Mouse (Mus musculus) gastrocnemius, postnatal 36 days (tissue): ENCODE measurements around the gene Pip5k1a. TPM values are rescaled to one million over a fixed set of nuclear protein-coding genes. Genes with fewer than 3 reads are reported as not detected.
A peak's percentile ranks its signal among the peaks of the same experiment; 100 is the strongest.
"Not testable (repeated sequence)": the region's sequence is repeated elsewhere in the genome, so short reads cannot be mapped to it uniquely, and the experiment has no call there.

Source experiments
- DNase-seq, 2 experiments: peaks; one replicate each; pipeline ENCODE4 v3.0.0; 2022
- intact Hi-C: fragments of 180-260 bp; cut with DNase I; formaldehyde crosslinking; loops from one replicate; pipeline ENCODE4 v1.15.1; 2025
- long read RNA-seq, 2 experiments: library from polyadenylated mRNA; stranded (forward); transcript quantifications; one replicate each; pipeline ENCODE4 v2.0.0; 2021
- total RNA-seq, 2 experiments: library from RNA; stranded (reverse); gene quantifications; 2 replicates each; pipeline ENCODE4 v1.2.3; 2021

Pip5k1a gene
- total RNA-seq, result 10 to 100 TPM; 20.2 to 24.8 TPM
- long read RNA-seq, experiment 1, partial matches to known transcripts, result 1 of 92 reads
- long read RNA-seq, experiment 1, other reads (novel, unspliced or antisense), result 91 of 92 reads
- long read RNA-seq, experiment 2, partial matches to known transcripts, result 0 of 122 reads
- long read RNA-seq, experiment 2, other reads (novel, unspliced or antisense), result 122 of 122 reads

- DNase-seq, result peak; percentile 93 to 96
- intact Hi-C loops, result loop anchor here (5.0 kb wide), 2 partner anchors 34 to 54 kb away; no protein-coding TSS in a partner anchor
Measured at GRCm38 (mm10) chr3:95106338-95107117, at the start of gene Pip5k1a. Gene Pip5k1a (minus strand): TSS chr3:95106930.

GRCm38 (mm10) chr3:95153874-95154273 lies 47.1 kb upstream of the Pip5k1a start:
- no peak for DNase-seq

GRCm38 (mm10) chr3:95147924-95148323 lies 41.2 kb upstream of the Pip5k1a start:
- intact Hi-C loops, result loop anchor here (5.0 kb wide), 1 partner anchor 96 kb away; no protein-coding TSS in a partner anchor
- no peak for DNase-seq

More at GRCm38 (mm10) chr3:95153874-95154273, 47.1 kb upstream of the Pip5k1a start:
- intact Hi-C loops, result no loop called here

DNA sequence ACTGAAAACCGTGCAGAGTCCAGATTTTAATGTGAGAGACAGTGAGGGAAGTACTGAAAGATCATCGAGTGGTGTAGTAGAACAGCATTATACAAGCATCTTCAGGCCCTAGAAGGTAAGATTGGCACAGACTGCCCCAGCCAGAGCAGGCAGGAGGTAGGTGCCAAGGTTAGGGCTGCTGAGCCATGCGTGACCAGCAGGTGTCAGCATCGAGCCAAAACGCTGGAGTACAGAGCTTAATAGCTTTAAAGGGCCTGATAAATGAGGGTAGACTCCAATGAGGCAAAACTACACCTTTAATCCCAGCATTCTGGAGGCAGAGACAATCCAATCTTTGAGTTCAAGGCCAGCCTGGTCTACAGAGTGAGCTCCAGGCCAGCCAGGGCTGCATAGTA lies 35.9 kb upstream of the Pip5k1a start:
- intact Hi-C loops, result loop anchor here (5.0 kb wide), 2 partner anchors 75 to 120 kb away; partner anchors contain the start of gene Gabpb2
- DNase-seq, result peak; percentile 83 to 90

DNA sequence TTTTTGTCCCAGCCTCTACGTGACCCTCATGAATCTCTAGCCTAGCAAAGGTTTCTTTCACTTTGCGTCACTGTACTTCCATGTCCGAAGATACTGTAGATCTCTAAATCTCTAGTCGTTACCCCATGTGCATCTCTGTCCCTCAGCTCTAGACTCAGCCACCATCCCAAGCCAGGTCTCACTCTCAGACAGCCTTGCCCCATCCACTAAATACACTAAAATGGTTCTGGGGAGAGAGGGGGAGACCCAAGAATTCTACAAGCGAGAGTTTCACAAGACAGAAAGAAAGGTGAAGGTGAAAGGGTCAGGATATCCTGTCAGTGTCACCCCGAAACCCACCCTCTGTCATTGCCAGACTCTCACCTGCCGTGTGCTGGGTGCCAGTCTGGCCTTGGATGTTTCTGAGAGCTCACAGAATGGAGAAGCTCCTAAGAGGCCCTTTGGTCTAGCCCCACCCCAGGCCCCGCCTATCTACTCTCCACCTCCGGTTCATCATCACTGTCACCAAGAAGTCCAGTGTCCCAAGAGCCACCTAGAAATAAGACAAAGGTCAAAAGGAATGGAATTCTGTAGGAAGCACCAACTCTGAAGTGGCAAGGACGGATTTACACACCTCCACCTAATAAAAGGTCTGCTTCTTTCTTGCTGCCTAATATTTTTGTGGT lies 35.4 kb upstream of the Pip5k1a start, which contains the start of gene Tnfaip8l2:
Gene Tnfaip8l2 (minus strand): TSS at position 409 of the 665 bp plus-strand sequence.
- peak in 1 of 2 experiments; percentile 16 for DNase-seq

GRCm38 (mm10) chr3:95141474-95141873 lies 34.7 kb upstream of the Pip5k1a start:
- intact Hi-C loops, result loop anchor here (5.0 kb wide), 2 partner anchors 76 to 121 kb away; partner anchors contain the start of gene Gabpb2
- no peak for DNase-seq

More for the DNA sequence above, 35.4 kb upstream of the Pip5k1a start, which contains the start of gene Tnfaip8l2:
- intact Hi-C loops, result loop anchor here (5.0 kb wide), 2 partner anchors 75 to 120 kb away; partner anchors contain the start of gene Gabpb2

- no peak for DNase-seq
- intact Hi-C loops, result loop anchor here (5.0 kb wide), 2 partner anchors 77 to 122 kb away; partner anchors contain the start of gene Gabpb2
Measured at GRCm38 (mm10) chr3:95140795-95141194, 34.1 kb upstream of the Pip5k1a start.

- no peak for DNase-seq
- intact Hi-C loops, result loop anchor here (5.0 kb wide), 2 partner anchors 77 to 122 kb away; partner anchors contain the start of gene Gabpb2
Measured at GRCm38 (mm10) chr3:95140289-95140595, 33.5 kb upstream of the Pip5k1a start.

GRCm38 (mm10) chr3:95139586-95140288 lies 33.0 kb upstream of the Pip5k1a start:
- intact Hi-C loops, result loop anchor here (5.0 kb wide), 3 partner anchors 33 to 123 kb away; partner anchors contain the start of gene Gabpb2
- DNase-seq, result no peak

GRCm38 (mm10) chr3:95136336-95136735 lies 29.6 kb upstream of the Pip5k1a start:
- no peak for DNase-seq
- intact Hi-C loops, result loop anchor here (5.0 kb wide), 1 partner anchor 36 kb away; no protein-coding TSS in a partner anchor

- no peak for DNase-seq
- intact Hi-C loops, result loop anchor here (5.0 kb wide), 1 partner anchor 37 kb away; no protein-coding TSS in a partner anchor
Measured at GRCm38 (mm10) chr3:95135433-95136052, 28.8 kb upstream of the Pip5k1a start.

DNA sequence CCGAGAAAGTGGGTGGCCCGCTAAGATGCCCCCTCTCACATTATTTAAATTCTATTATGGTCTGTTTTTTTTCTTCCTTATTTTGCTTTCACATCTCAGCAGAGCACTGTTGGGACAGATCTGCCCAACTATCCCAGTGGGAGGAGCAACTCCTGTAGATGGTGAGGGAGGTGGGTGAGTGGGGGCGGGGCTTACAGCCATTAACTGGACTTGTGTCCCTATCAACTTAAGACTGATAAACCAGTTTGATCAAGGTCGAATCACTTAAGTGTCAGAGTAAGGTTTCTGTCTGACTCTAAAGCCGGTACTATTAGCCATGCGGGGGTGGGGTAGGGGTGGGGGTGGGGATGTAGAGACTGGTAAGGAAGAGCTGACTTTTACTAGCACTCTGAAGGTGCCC lies 28.3 kb upstream of the Pip5k1a start:
- intact Hi-C loops, result loop anchor here (5.0 kb wide), 1 partner anchor 37 kb away; no protein-coding TSS in a partner anchor
- DNase-seq, result peak; percentile 44 to 45

DNA sequence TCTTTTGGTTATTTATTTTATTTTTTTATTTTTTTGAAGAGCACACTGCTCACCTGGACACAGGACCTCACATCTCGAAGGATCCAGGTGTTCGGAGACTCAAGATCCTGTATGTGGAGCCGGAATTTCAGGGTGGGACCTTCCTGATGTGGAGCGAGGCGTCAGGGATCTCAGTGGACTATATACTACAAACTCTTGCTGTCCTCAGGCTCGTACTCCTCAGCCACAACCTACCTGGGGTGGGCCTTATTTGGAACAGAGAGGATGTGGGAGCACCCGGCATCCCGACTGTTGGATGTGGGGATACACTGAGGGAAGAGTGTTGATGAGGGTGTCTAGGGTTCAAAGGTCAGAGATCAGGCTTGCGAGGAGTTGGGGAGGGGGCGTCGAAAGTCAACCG lies 27.4 kb upstream of the Pip5k1a start:
- intact Hi-C loops, DNase-seq: not testable (repeated sequence)

DNA sequence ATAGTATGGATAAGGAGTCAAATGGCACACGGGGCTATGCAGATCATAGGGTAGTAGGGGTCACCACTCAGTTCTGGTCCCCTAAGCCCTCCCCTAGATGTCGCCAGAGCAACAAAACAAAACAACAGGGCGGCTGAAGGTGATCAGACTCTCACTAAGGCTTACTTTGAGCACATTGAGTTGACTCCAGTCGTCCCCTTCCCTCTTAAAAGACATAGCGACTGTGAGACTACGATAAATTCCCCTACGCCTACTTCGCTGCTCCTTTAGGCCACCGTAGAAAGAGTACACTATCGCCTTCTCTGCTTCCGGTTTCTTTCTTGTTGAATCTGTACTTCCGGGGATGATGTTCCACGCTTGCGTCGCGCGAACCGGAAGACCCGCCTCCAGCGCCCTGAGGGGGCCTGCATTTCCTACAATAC lies 27.0 kb upstream of the Pip5k1a start, which contains the start of the genes Scnm1 and Lysmd1:
Gene Scnm1 (minus strand): TSS at position 332 of the 422 bp plus-strand sequence.
Gene Lysmd1 (plus strand): TSS at position 409 of the 422 bp plus-strand sequence.
- DNase-seq, result peak; percentile 85 to 86
- intact Hi-C loops, result no loop called here

- no peak for DNase-seq
- intact Hi-C loops, result no loop called here
Measured at GRCm38 (mm10) chr3:95133176-95133575, 26.4 kb upstream of the Pip5k1a start.

DNA sequence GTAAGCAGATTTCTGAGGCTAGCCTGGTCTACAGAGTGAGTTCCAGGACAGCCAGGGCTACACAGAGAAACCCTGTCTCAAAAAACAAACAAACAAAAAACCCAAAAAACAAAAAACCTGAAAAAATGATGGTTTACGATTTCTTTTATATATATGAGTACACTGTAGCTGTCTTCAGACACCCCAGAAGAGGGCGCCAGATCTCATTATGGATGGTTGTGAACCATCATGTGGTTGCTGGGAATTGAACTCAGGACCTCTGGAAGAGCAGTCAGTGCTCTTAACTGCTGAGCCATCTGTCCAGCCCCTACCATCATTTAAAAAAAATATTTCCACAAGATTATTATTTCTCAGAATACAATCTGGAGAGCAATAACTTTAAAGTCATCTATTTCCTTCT lies 25.7 kb upstream of the Pip5k1a start:
- intact Hi-C loops, DNase-seq: not testable (repeated sequence)

GRCm38 (mm10) chr3:95130081-95130480 lies 23.4 kb upstream of the Pip5k1a start:
- peak in 1 of 2 experiments; percentile 12 for DNase-seq
- intact Hi-C loops, result no loop called here

DNA sequence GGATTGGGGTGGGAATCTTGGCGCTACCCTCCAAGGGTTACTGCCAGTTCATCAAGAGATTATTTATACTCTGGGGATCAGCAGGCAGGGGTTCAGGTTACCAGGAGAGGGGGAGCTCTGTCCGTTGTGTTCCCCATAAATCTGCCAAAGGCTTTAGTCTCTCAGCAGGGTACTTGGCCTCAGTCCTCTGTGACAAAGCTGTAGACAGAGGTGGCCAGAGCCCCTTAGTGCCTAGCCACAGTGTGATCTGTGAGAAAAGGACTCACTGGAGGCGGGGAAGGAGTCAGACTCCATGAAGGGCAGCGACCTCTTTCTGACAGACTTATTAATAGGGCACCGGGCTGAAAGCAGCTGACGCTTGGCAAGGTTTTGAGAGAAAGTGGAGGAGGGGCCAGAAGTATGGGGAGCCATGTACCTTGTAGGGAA lies 22.5 kb upstream of the Pip5k1a start:
- DNase-seq, result peak; percentile 49 to 53
- intact Hi-C loops, result no loop called here

DNA sequence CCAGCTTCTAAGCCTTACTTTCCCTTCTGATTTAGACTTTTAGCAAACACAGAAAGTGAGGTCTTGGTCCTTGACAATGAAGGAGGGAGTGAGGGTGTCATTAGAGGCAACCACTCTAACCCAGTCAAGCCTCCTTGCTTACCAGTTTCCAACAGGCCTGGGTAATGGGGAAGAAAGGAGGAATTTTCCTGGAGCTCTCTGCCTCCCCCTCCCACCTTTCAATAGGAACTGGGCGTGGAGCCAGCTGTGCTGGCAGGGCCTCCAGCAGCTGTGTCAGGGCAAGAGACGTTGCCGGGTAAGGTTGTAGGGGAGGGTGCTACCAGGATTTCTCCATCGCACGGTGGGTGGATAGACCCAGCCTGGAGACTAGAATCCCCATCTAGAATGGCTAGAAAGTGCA lies 18.2 kb upstream of the Pip5k1a start:
- intact Hi-C loops, result no loop called here
- peak; percentile 62 to 71 for DNase-seq
